Mouse (Mus musculus): ENCODE data around the gene Gmppa.

Gmppa gene

GRCm38 (mm10) chr1:75455433-75455832, 19.7 kb downstream of the Gmppa start:
- in situ Hi-C loops (cut with MseI, MboI), result no loop called here

- in situ Hi-C loops (cut with MseI, MboI), result no loop called here
Observed at GRCm38 (mm10) chr1:75455948-75456347, 20.2 kb downstream of the Gmppa start.

DNA sequence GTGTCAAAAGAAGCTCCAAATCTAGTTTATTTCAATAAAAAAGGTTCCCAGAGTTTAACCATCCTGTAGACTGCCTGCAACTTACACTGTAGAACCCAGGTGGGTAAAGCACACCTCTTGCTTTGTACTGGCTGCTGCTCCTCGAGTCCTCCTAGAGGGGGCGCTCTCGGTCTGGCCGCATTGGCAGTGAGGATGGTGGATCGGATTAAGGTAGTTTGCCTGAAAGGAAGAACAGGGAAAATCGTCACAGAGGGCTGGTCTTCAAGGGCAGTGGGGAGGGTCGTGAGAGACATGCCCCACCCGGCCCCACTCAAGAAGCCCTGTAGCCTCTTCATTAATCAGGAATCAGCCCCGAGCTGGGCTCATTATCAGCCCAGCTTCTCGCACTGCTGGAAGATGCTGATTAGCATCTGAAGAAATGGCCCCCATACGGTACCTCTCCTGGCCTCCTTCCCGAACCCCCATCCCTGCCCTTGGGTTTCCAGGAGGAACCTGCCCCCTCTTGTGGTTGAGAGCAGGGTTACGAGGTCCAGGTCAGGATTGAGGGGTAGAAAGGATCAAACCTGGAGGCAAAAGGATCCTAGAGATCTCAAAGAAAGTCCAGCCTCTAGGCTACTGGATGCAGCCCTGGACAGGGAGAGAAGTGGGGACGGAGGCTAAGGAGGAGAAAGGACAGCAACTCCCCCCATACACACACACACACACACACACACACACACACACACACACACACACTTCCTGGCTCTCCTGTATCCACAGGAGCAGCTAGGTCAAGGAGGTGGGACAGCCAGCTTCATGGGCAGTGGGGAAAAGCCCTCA, 21.2 kb downstream of the Gmppa start:
- in situ Hi-C loops (cut with MseI, MboI), result no loop called here

- in situ Hi-C loops (cut with MseI, MboI), result no loop called here
Observed at GRCm38 (mm10) chr1:75457710-75458024, 21.9 kb downstream of the Gmppa start.

DNA sequence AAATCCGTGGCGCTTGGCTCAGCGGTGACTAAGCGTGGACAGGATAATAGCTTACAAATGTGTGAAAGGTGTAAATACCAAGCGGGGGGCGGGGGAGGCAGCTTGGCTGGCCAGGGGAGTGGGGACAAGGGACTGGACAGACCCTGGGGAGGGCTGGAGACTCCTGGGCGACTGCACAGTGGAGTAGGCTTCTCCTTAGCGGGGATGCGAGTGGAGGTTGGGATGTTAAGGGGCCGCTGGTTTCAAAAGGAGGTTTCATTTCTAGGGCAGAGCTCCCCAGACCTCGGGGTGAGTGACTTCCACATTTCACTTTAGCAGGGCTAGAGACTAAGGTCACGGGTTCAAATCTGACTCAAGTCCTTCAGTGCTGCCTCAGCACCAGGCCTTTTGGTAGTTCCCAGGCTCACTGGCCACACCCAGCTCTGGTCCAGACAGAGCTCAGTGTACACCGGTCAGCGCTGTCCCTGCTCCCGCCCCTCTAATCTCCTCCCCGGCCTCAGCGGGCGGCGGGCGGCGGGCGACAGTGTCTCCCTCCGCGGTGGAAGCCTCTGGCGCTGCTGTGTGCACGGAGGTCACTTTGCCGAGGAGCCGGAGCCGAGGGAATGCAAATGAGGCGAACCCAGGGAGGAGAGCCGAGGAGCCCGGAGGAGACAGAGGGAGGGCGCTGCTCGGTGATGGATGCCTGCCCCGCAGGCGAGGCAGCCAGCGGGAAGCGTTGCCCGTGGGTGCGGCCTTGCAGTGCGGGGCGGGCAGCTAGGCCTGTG, 22.5 kb downstream of the Gmppa start:
- in situ Hi-C loops (cut with MseI, MboI), result no loop called here

DNA sequence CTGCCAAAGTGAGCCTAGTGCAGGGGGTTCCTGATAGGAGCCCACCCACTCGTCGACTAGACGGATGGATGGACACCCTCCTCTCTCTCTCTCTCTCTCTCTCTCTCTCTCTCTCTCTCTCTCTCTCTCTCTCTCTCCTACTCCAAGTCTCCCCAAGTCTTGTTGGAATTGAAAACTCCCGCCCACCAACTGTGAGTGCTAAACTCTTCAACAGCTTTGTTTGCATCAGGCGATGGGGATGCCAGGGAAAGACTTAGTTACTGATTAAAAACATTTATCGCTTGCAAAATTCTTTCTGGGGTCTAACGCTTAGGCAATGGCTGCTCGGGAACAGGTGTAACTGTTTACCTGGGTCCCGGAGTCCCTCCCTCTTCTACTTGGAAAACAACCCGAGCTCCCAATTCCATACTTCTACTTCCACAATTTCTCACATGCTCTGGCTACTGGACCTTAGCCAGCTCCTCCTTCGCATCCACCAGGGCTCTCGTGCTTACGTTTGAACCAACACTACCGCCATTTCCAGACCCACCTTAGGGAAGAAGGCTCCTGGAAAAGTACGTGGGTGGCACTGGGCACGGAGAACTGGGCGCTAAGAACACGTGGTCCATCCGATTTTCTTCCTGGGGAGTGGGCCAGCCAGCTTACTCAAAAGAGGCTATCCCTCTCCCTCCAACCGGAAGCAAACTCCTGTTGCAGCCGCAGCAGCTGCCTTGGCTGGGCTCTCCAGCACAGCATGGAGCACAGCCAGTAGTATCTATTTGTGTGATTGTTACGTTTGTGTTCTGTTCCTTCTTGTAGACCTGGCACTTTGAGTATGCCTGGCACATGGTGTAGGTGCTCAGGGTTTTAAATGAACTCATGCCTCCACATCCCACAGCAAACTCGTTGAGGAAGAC, 23.3 kb downstream of the Gmppa start:
- in situ Hi-C loops (cut with MseI, MboI), result no loop called here

DNA sequence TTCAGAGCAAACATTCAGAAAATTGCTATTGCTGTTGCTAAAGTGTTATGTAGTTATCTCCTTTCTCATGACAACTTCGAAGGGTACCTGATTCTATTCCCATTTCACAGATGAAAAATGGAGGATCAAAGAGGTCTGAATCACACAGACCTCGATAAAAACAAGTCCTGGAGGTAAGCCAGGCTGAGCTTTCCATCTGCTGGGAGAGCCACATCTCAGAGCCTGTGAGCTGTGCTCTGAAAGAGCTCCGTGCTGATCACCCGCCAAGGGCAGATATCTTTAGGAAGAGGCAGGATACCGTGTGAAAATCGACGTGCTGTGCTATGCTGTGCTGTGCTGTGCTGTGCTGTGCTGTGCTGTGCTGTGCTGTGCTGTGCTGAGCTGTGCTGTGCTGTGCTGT, 24.6 kb downstream of the Gmppa start:
- in situ Hi-C loops (cut with MseI, MboI), result loop anchor here (10.0 kb wide), 1 partner anchor 115 kb away; no protein-coding TSS in a partner anchor

- in situ Hi-C loops (cut with MseI, MboI), result loop anchor here (10.0 kb wide), 1 partner anchor 118 kb away; no protein-coding TSS in a partner anchor
Observed at GRCm38 (mm10) chr1:75462636-75463035, 26.9 kb downstream of the Gmppa start.

- in situ Hi-C loops (cut with MseI, MboI), result loop anchor here (10.0 kb wide), 1 partner anchor 119 kb away; no protein-coding TSS in a partner anchor
Observed at GRCm38 (mm10) chr1:75463652-75464204, 28.0 kb downstream of the Gmppa start.

DNA sequence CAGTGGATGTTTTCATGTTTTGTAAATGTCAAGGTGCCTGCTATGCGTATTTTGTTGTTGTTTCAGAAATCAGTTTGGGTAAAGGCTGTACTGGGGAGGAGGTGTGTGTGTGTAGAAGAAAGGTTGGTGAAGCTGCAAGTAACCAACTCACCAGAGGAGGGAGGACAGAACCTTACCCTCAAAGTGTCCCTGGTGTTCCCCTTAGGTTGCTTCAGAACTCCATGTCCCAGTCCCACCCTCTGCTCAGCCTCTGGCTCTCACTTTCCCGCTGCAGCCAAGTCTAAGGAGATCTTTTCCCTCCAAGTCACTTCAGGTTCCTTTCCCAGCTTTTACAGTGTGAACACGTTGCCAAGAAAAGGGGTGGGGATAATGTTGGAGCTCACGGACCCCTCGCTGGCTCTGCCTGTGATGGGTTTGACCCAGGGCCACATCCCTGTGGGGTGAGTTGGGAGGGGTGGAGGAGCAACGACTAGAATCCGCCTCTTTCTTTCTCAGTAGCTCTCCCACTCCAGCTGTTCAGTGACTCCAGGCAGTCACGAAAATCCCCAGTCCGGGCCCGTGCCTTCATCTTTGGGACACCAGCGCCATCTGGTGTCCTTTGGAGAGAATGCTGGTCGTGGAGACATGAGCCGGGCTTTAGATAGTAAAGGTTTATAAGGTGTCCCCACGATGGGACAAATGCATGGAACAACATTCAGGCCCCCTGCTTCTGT, 31.6 kb downstream of the Gmppa start:
- in situ Hi-C loops (cut with MseI, MboI), result loop anchor here (10.0 kb wide), 1 partner anchor 123 kb away; no protein-coding TSS in a partner anchor

GRCm38 (mm10) chr1:75469287-75469825, 33.6 kb downstream of the Gmppa start:
- in situ Hi-C loops (cut with MseI, MboI), result loop anchor here (10.0 kb wide), 1 partner anchor 125 kb away; no protein-coding TSS in a partner anchor

GRCm38 (mm10) chr1:75476441-75476840, 40.7 kb downstream of the Gmppa start:
- in situ Hi-C loops (cut with MseI, MboI), result no loop called here

GRCm38 (mm10) chr1:75477264-75477965, 41.7 kb downstream of the Gmppa start:
- in situ Hi-C loops (cut with MseI, MboI), result no loop called here

GRCm38 (mm10) chr1:75477966-75478290, 42.2 kb downstream of the Gmppa start:
- in situ Hi-C loops (cut with MseI, MboI), result no loop called here

DNA sequence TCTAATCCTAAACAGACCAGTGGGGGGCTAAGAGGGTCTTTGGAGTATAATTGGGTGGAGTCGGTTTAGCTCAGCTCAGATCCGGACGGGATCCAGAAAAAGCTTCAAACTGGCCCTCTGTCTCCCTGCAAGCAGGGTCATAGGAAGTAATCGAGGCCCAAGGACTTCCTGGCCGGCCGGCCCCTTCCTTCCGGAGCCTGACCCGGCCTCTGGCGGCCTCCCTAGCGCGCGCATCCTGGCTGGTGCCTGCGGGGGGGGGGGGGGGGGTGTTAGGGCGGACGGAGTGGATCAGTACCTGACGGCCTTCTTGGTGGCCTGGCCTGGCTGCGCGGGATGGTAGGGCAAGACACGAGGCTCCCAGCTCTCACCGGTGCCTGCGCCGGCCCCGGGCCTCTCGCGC, 42.8 kb downstream of the Gmppa start:
- in situ Hi-C loops (cut with MseI, MboI), result no loop called here

DNA sequence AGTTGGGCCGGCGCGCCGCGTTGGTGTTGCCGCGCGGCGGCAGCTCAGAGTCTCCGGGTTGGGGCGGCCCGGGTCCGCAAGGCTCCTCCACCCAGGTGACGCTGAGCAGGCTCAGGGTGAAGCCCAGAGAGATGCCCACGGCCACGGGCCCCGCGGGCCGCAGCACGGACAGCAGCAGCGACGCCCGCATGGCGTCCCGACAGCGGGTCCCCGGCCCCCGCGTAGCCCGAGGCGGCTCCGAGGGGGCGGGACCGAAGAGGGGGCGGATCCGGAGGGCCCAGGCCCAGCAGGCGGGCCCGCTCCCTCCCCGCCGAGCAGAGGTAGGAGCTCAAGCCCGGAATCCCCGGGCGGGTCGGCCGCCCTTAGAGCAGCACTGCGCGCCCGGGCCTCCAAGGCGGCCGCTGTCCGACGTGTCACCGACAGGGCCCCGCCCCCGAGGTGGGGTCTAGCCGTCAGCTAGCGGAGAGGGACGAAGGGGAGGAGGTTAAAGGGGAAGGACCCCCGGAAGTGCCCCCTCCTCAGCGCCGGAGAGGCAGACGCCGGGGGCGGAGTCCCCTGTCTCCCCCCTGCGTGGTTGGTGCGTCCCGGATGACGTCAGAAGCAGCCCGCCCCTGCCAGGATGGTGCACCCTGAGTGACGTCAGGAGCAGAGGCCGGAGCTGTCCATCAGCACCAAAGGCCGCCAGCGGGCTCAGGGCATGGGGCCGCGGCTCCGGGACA, 43.3 kb downstream of the Gmppa start, which contains the start of the genes Chpf and Tmem198:
Gene Chpf (minus strand): TSS at position 392 of the 719 bp plus-strand sequence.
Gene Tmem198 (plus strand): TSS at position 617 of the 719 bp plus-strand sequence.
- in situ Hi-C loops (cut with MseI, MboI), result no loop called here

DNA sequence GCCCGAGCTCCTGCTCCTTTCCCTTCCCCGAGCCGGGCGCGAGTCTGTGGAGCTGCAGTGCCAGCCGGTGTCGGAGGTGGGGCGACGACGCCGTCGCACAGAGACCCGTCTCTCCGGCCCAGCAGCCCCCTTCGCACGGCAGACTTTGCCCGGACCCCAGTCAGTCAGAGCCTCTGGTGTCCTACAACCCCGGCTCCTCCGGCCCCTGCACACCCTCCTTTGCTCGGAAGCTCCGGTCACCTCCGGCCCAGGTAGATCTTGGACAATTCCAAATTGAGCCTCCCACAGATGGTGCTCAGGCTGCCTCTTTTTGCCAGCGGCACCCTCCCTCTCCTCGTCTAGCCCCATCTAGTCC, 43.9 kb downstream of the Gmppa start:
- in situ Hi-C loops (cut with MseI, MboI), result no loop called here

DNA sequence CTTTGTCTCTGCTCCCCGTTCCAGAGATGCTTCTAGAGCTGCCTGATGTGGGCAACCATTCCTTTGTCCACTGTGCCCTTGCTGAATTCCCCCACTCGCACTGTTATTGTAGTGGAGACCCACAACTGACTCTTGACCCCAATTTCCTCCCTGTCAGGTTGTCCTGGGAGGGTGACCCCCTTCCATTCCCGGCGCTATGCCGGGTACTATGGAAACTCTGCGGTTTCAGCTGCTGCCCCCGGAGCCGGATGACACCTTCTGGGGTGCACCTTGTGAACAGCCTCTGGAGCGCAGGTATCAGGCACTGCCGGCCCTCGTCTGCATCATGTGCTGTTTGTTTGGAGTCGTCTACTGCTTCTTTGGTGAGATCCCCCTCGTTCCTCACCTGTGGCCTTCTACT, 44.3 kb downstream of the Gmppa start:
- in situ Hi-C loops (cut with MseI, MboI), result no loop called here

GRCm38 (mm10) chr1:75480735-75481134, 45.0 kb downstream of the Gmppa start:
- in situ Hi-C loops (cut with MseI, MboI), result no loop called here

Data from mouse trophoblast stem cell (cell line).